Mouse (Mus musculus) embryonic stem cell, embryonic (primary cell): Measurements from ENCODE around the gene Mrm3.
"Not testable (repeated sequence)": the region's sequence is repeated elsewhere in the genome, so short reads cannot be mapped to it uniquely, and the experiment has no call there.

Experiments
- CTCF ChIA-PET, 4 experiments: fragments of 300-600 bp in 2 of 4; fragments of 350-600 bp in 2 of 4; sonication (Branson Sonifier 250); formaldehyde crosslinking; loops; one replicate each; lab custom pipeline; 2022; ENCODE audit warnings: inconsistent platforms in 2 of 4; lab: Charles Lee
- POLR2A ChIA-PET, 4 experiments: fragments of 300-600 bp in 2 of 4; fragments of 350-600 bp in 2 of 4; sonication (Branson Sonifier 250); formaldehyde crosslinking; loops; one replicate each; lab custom pipeline; 2022; ENCODE audit warnings: antibody characterized with exemption in 4 of 4, inconsistent platforms in 1 of 4; lab: Charles Lee

Gene Mrm3

GRCm38 (mm10) chr11:76242901-76243810 is at the start of gene Mrm3, which contains the start of gene Glod4:
Gene Mrm3 (plus strand): TSS chr11:76243715.
Gene Glod4 (minus strand): TSS chr11:76243725.
- ChIA-PET POLR2A (interaction anchor here in 3 of 4 experiments (0.7 to 2.4 kb wide), 30 partner anchors 10 to 496 kb away, joined by 3 to 11 read pairs (median 4); partner anchors contain the start of genes Dbil5 (in 2 of the 3), Gemin4 (in 2 of the 3), Nxn (in 1 of the 3) and Timm22 (in 1 of the 3)), CTCF (interaction anchor here (0.5 to 1.6 kb wide), 9 partner anchors 10 to 271 kb away, joined by 3 to 5 read pairs (median 4); partner anchors contain the start of gene Timm22 (in 2 of the 4))

GRCm38 (mm10) chr11:76196275-76196976 is 47.1 kb upstream of the Mrm3 start:
- ChIA-PET POLR2A (interaction anchor here (0.5 to 2.0 kb wide), 17 partner anchors 9 to 1382 kb away, joined by 3 to 8 read pairs (median 3); partner anchors contain the start of genes Dbil5 (in 3 of the 4), Gemin4 (in 3 of the 4) and Ywhae (in 1 of the 4)), CTCF (interaction anchor here in 3 of 4 experiments (0.8 to 2.0 kb wide), 4 partner anchors 9 to 210 kb away, joined by 3 to 5 read pairs (median 4); partner anchors contain the start of genes Dbil5 (in 1 of the 3), Gemin4 (in 1 of the 3) and Timm22 (in 1 of the 3))

GRCm38 (mm10) chr11:76196977-76197469 is 46.5 kb upstream of the Mrm3 start:
- ChIA-PET CTCF (interaction anchor here in 3 of 4 experiments (0.8 to 2.0 kb wide), 4 partner anchors 8 to 210 kb away, joined by 3 to 5 read pairs (median 4); partner anchors contain the start of genes Dbil5 (in 1 of the 3), Gemin4 (in 1 of the 3) and Timm22 (in 1 of the 3)), POLR2A (interaction anchor here (0.7 to 2.0 kb wide), 14 partner anchors 8 to 465 kb away, joined by 3 to 8 read pairs (median 3); partner anchors contain the start of genes Dbil5 (in 3 of the 4), Gemin4 (in 3 of the 4) and Ywhae (in 1 of the 4))

GRCm38 (mm10) chr11:76201761-76202674 is 41.5 kb upstream of the Mrm3 start:
- ChIA-PET CTCF (interaction anchor here in 2 of 4 experiments (0.5 to 1.4 kb wide), 4 partner anchors 15 to 922 kb away, joined by 3 to 4 read pairs (median 4); partner anchors contain the start of genes Dbil5 (in 1 of the 2) and Gemin4 (in 1 of the 2)), POLR2A (interaction anchor here (0.7 to 2.9 kb wide), 10 partner anchors 11 to 205 kb away, joined by 3 to 7 read pairs (median 3); partner anchors contain the start of genes Timm22 (in 2 of the 4), Dbil5 (in 1 of the 4) and Gemin4 (in 1 of the 4))

GRCm38 (mm10) chr11:76206793-76207192 is 36.7 kb upstream of the Mrm3 start:
- POLR2A ChIA-PET: interaction anchor here in 2 of 4 experiments (1.0 to 5.0 kb wide), 6 partner anchors 8 to 36 kb away, joined by 4 to 27 read pairs (median 6); partner anchors contain the start of genes Dbil5 (in 2 of the 2) and Gemin4 (in 2 of the 2)

GRCm38 (mm10) chr11:76210228-76210985 is 33.1 kb upstream of the Mrm3 start:
- ChIA-PET POLR2A (interaction anchor here in 2 of 4 experiments (0.9 to 1.5 kb wide), 2 partner anchors 13 to 52 kb away, joined by 3 to 4 read pairs; no protein-coding TSS in a partner anchor), CTCF (no interaction called here)

More at GRCm38 (mm10) chr11:76206793-76207192, 36.7 kb upstream of the Mrm3 start:
- CTCF ChIA-PET: interaction anchor here in 3 of 4 experiments (0.7 to 1.7 kb wide), 5 partner anchors 11 to 179 kb away, joined by 3 to 5 read pairs (median 4); partner anchors contain the start of genes Dbil5 (in 1 of the 3) and Gemin4 (in 1 of the 3)

GRCm38 (mm10) chr11:76211595-76211994 is 31.9 kb upstream of the Mrm3 start:
- CTCF ChIA-PET: not testable (repeated sequence)

GRCm38 (mm10) chr11:76213841-76214240 is 29.7 kb upstream of the Mrm3 start:
- CTCF ChIA-PET: no interaction called here
- POLR2A ChIA-PET: interaction anchor here in 2 of 4 experiments (0.7 to 3.0 kb wide), 5 partner anchors 17 to 74 kb away, joined by 3 to 7 read pairs (median 3); partner anchors contain the start of genes Fam57a (in 1 of the 2) and Vps53 (in 1 of the 2)

More at GRCm38 (mm10) chr11:76211595-76211994, 31.9 kb upstream of the Mrm3 start:
- POLR2A ChIA-PET: not testable (repeated sequence)

- ChIA-PET POLR2A (interaction anchor here in 2 of 4 experiments (0.7 to 3.0 kb wide), 13 partner anchors 8 to 179 kb away, joined by 3 to 11 read pairs (median 5); partner anchors contain the start of genes Fam57a (in 1 of the 2), Glod4 (in 1 of the 2), Mrm3 (in 1 of the 2) and Vps53 (in 1 of the 2)), CTCF (interaction anchor here in 1 of 4 experiments (1.6 kb wide), 1 partner anchor 192 kb away, joined by 6 read pairs; the partner anchor contains the start of gene Timm22)
These were observed 28.5 kb upstream of the Mrm3 start for GRCm38 (mm10) chr11:76215011-76215410.

- ChIA-PET CTCF (no interaction called here), POLR2A (interaction anchor here in 3 of 4 experiments (0.6 to 3.6 kb wide), 16 partner anchors 9 to 1814 kb away, joined by 3 to 27 read pairs (median 6); partner anchors contain the start of genes Fam57a (in 1 of the 3), Nxn (in 1 of the 3) and Vps53 (in 1 of the 3))
These were observed 27.4 kb upstream of the Mrm3 start for GRCm38 (mm10) chr11:76216049-76216540.

GRCm38 (mm10) chr11:76216681-76217389 is 26.7 kb upstream of the Mrm3 start:
- ChIA-PET CTCF (interaction anchor here (0.5 to 1.8 kb wide), 28 partner anchors 10 to 1750 kb away, joined by 3 to 12 read pairs (median 4); partner anchors contain the start of genes Vps53 (in 2 of the 4), Fam57a (in 1 of the 4), Timm22 (in 1 of the 4) and Ywhae (in 1 of the 4)), POLR2A (interaction anchor here (0.6 to 3.6 kb wide), 42 partner anchors 9 to 1245 kb away, joined by 3 to 27 read pairs (median 5); partner anchors contain the start of genes Fam57a (in 2 of the 4), Nxn (in 2 of the 4), Vps53 (in 2 of the 4) and Glod4 (in 1 of the 4))

GRCm38 (mm10) chr11:76217390-76217800 is 26.1 kb upstream of the Mrm3 start, which contains the start of the genes Dbil5 and Gemin4:
Gene Dbil5 (plus strand): TSS chr11:76217608.
Gene Gemin4 (minus strand): TSS chr11:76217664.
- CTCF ChIA-PET: interaction anchor here (0.5 to 1.8 kb wide), 32 partner anchors 9 to 1749 kb away, joined by 3 to 12 read pairs (median 3); partner anchors contain the start of genes Vps53 (in 2 of the 4), Fam57a (in 1 of the 4), Timm22 (in 1 of the 4) and Ywhae (in 1 of the 4)
- POLR2A ChIA-PET: interaction anchor here (0.6 to 3.6 kb wide), 47 partner anchors 8 to 1932 kb away, joined by 3 to 27 read pairs (median 3); partner anchors contain the start of genes Timm22 (in 3 of the 4), Glod4 (in 2 of the 4), Mrm3 (in 2 of the 4) and Fam57a (in 1 of the 4)

- CTCF ChIA-PET: interaction anchor here in 2 of 4 experiments (0.7 to 1.2 kb wide), 3 partner anchors 182 to 470 kb away, joined by 3 to 11 read pairs (median 4); no protein-coding TSS in a partner anchor
- POLR2A ChIA-PET: interaction anchor here in 1 of 4 experiments (0.6 to 0.7 kb wide), 3 partner anchors 37 to 846 kb away, joined by 3 read pairs; no protein-coding TSS in a partner anchor
These were observed 18.9 kb upstream of the Mrm3 start for GRCm38 (mm10) chr11:76224631-76225030.
